Comparison of ENCODE assay signal across 7 mouse cellular contexts in genomic region chr17:33089220-33089949, GRCm38 (mm10). TPM values are rescaled to one million over a fixed set of nuclear protein-coding genes. Genes with fewer than 3 reads are reported as not detected.
DNase-seq lines count a peak whose midpoint lies in the region; ATAC-seq and TF ChIP-seq lines count a peak whose summit lies in the region.

Gene Zfp563 (plus strand): TSS chr17:33089310.

- peak within 1 kb of the TSS; percentile 90 for H3K27ac ChIP-seq in embryonic facial prominence, embryonic 10.5 days (replicated peaks)
- H3K27ac ChIP-seq in intestine, postnatal 0 days (ENCODE audit: low read depth, low read length): peak within 1 kb of the TSS; percentile 83
- peak within 1 kb of the TSS; percentile 86 for H3K27ac ChIP-seq in midbrain, embryonic 12.5 days (replicated peaks)
- peak within 1 kb of the TSS; percentile 58 for H3K27ac ChIP-seq in small intestine, adult 2 months (ENCODE audit: insufficient read depth, low read depth, low read length)

- H3K9ac ChIP-seq in intestine, postnatal 0 days (ENCODE audit: low read depth, low read length): peak within 1 kb of the TSS; percentile 64
- peak within 1 kb of the TSS; percentile 63 for H3K9ac ChIP-seq in midbrain, embryonic 12.5 days (replicated peaks)

- H3K4me3 ChIP-seq in embryonic facial prominence, embryonic 10.5 days: peak within 1 kb of the TSS; percentile 69
- H3K4me3 ChIP-seq in intestine, postnatal 0 days (ENCODE audit: low read depth, low read length): peak within 1 kb of the TSS; percentile 56
- peak within 1 kb of the TSS; percentile 64 for H3K4me3 ChIP-seq in midbrain, embryonic 12.5 days
- peak within 1 kb of the TSS; percentile 64 for H3K4me3 ChIP-seq in small intestine, adult 2 months (ENCODE audit: low read depth, low read length)

- peak; percentile 96 for DNase-seq in adrenal gland, postnatal 10 days
- peak; percentile 91 for DNase-seq in embryonic facial prominence, embryonic 10.5 days (ENCODE audit: low spot score)
- peak; percentile 79 for DNase-seq in gonadal fat pad, adult 2 months (ENCODE audit: low read depth)
- DNase-seq in left cerebral cortex, postnatal 4 days: peak; percentile 92

- H3K9me3 ChIP-seq in embryonic facial prominence, embryonic 10.5 days: no peaks in the 10 kb centered on the region
- no peaks in the 10 kb centered on the region for H3K9me3 ChIP-seq in intestine, postnatal 0 days (ENCODE audit: control insufficient read depth)
- H3K9me3 ChIP-seq in midbrain, embryonic 12.5 days: no peaks in the 10 kb centered on the region

- TF ChIP-seq CTCF in intestine, postnatal 0 days (IDR thresholded peaks at IDR 0.05; ENCODE audit: low read depth): no peak
- no peak for TF ChIP-seq CTCF in small intestine, adult 2 months (IDR thresholded peaks at IDR 0.05; ENCODE audit: extremely low read depth, insufficient read length, insufficient replicate concordance, low read depth, low read length)

- H3K4me2 ChIP-seq in intestine, postnatal 0 days (replicated peaks; ENCODE audit: low read depth): peak within 1 kb of the TSS; percentile 77
- peak within 1 kb of the TSS; percentile 61 for H3K4me2 ChIP-seq in midbrain, embryonic 12.5 days (replicated peaks)

- ATAC-seq in intestine, postnatal 0 days: peak; percentile 85
- peak; percentile 90 for ATAC-seq in midbrain, embryonic 12.5 days (ENCODE audit: low FRiP score, low read depth)

- TF ChIP-seq POLR2A in small intestine, adult 2 months (IDR thresholded peaks at IDR 0.05; ENCODE audit: low read depth, low read length): no peak

- H3K4me1 ChIP-seq in embryonic facial prominence, embryonic 10.5 days: peaks cover 14% of the 10 kb centered on the region
- peaks cover 6% of the 10 kb centered on the region for H3K4me1 ChIP-seq in intestine, postnatal 0 days (replicated peaks; ENCODE audit: control insufficient read depth, insufficient read depth, low read length)
- H3K4me1 ChIP-seq in midbrain, embryonic 12.5 days: peaks cover 12% of the 10 kb centered on the region
- peaks cover 2% of the 10 kb centered on the region; the same call in 1 of the 2 replicates for H3K4me1 ChIP-seq in small intestine, adult 2 months (ENCODE audit: control insufficient read depth, insufficient read depth, insufficient read length, low read length)

- WGBS in embryonic facial prominence, embryonic 10.5 days: 5% methylated on average over 34 of the region's 34 CpGs
- 4% methylated on average over 34 of the region's 34 CpGs for WGBS in intestine, postnatal 0 days
- WGBS in midbrain, embryonic 12.5 days: 5% methylated on average over 34 of the region's 34 CpGs
- 4% methylated on average over 34 of the region's 34 CpGs for WGBS in small intestine, adult 2 months

- H3K36me3 ChIP-seq in embryonic facial prominence, embryonic 10.5 days (replicated peaks): no peaks in the 10 kb centered on the region
- no peaks in the 10 kb centered on the region for H3K36me3 ChIP-seq in intestine, postnatal 0 days (ENCODE audit: control insufficient read depth, insufficient read depth)
- H3K36me3 ChIP-seq in midbrain, embryonic 12.5 days: no peaks in the 10 kb centered on the region
- H3K36me3 ChIP-seq in small intestine, adult 2 months (ENCODE audit: control insufficient read depth, insufficient read depth, low read length): no peaks in the 10 kb centered on the region

- no peaks in the 10 kb centered on the region for H3K27me3 ChIP-seq in embryonic facial prominence, embryonic 10.5 days (replicated peaks; ENCODE audit: low read depth, poor library complexity, severe bottlenecking)
- H3K27me3 ChIP-seq in intestine, postnatal 0 days (replicated peaks; ENCODE audit: control insufficient read depth, insufficient read depth, low read length): no peaks in the 10 kb centered on the region
- H3K27me3 ChIP-seq in midbrain, embryonic 12.5 days: peaks cover 3% of the 10 kb centered on the region; the same call in 1 of the 2 replicates
- H3K27me3 ChIP-seq in small intestine, adult 2 months (ENCODE audit: control insufficient read depth, insufficient read depth, low read length): no peaks in the 10 kb centered on the region

- intact Hi-C loops in left cerebral cortex, postnatal 4 days (cut with DNase I): no loop called here

RNA-seq across cellular contexts. Expression of gene Zfp563, which starts in this region (rescaled TPM):
- total RNA-seq in adrenal gland, postnatal 10 days (2021): 10 to 100 TPM in 1 of 2 experiments, 1 to 10 TPM in 1; 6.3 to 11.1 TPM
- 7.3 and 7.5 TPM in 2 replicates for polyA plus RNA-seq in embryonic facial prominence, embryonic 10.5 days (2016; fragmentation: Nextera tagmentation; extraction: Ambion mirVana)
- 1.8 and 2.5 TPM in 2 replicates for polyA plus RNA-seq in gonadal fat pad, adult 2 months (2012; rRNA removed)
- 3.3 TPM in 2 replicates for polyA plus RNA-seq in intestine, postnatal 0 days (2015; fragmentation: Nextera tagmentation; extraction: Ambion mirVana)
- total RNA-seq in left cerebral cortex, postnatal 4 days (2021): 10 to 100 TPM; 28.2 to 32.1 TPM
- 14.9 and 15.5 TPM in 2 replicates for polyA plus RNA-seq in midbrain, embryonic 12.5 days (2016; fragmentation: Nextera tagmentation; extraction: Ambion mirVana)
- polyA plus RNA-seq in small intestine, adult 2 months (2012; rRNA removed): 0.35 and 0.51 TPM in 2 replicates

Comparison
In these comparisons a context has a peak if more than half of its experiments do, and no peak if none do; other contexts are left out.
1. Peak in every context shown above with its lines: DNase-seq, ATAC-seq, H3K4me3 ChIP-seq and H3K27ac ChIP-seq.